Mouse (Mus musculus) olfactory bulb, adult 2 months (tissue): Measurements from ENCODE around the gene Prl8a9. TPM values are rescaled to one million over a fixed set of nuclear protein-coding genes. Genes with fewer than 3 reads are reported as not detected.

Experiments
- H3K27ac ChIP-seq: fragments of 200-500 bp; 2 replicates; pipeline ENCODE4 v1.5.1; 2012; ENCODE audit warnings: low read depth, low read length; ENCODE audit not compliant: insufficient read depth
- H3K4me1 ChIP-seq: fragments of 200-500 bp; 2 replicates; pipeline ENCODE4 v1.6.1; 2012; ENCODE audit warnings: low read length; ENCODE audit not compliant: control insufficient read depth, insufficient read depth
- H3K4me3 ChIP-seq: fragments of 200-500 bp; 2 replicates; pipeline ENCODE4 v1.5.1; 2012; ENCODE audit warnings: mild to moderate bottlenecking, low read depth, low read length, moderate library complexity; ENCODE audit not compliant: insufficient read depth
- CTCF ChIP-seq: fragments of 200-500 bp; IDR thresholded peaks from 2 replicates; pipeline ENCODE4 v1.5.1; 2012; ENCODE audit warnings: low read depth, mild to moderate bottlenecking, low read length, moderate library complexity; ENCODE audit not compliant: insufficient read depth
- POLR2A ChIP-seq: fragments of 200-500 bp; IDR thresholded peaks from 2 replicates; pipeline ENCODE4 v1.6.1; 2012; ENCODE audit warnings: mild to moderate bottlenecking, low read depth, low read length, moderate library complexity; ENCODE audit not compliant: insufficient read depth
- WGBS: fragments of 180-500 bp; shearing (Covaris S2); methylation state at CpG from one replicate; pipeline ENCODE4 v1.1.7; 2018; 5-methylcytosine and 5-hydroxymethylcytosine counted together
- polyA plus RNA-seq: library from polyadenylated mRNA; stranded (reverse); fragments of >200 nt; gene quantifications from 2 replicates; pipeline ENCODE4 v1.2.4, GENCODE M21; 2012; ENCODE audit warnings: low replicate concordance; ENCODE audit not compliant: missing spikeins, insufficient read depth, insufficient read length

Prl8a9 gene
- polyA plus RNA-seq: not detected in 2 replicates

DNA sequence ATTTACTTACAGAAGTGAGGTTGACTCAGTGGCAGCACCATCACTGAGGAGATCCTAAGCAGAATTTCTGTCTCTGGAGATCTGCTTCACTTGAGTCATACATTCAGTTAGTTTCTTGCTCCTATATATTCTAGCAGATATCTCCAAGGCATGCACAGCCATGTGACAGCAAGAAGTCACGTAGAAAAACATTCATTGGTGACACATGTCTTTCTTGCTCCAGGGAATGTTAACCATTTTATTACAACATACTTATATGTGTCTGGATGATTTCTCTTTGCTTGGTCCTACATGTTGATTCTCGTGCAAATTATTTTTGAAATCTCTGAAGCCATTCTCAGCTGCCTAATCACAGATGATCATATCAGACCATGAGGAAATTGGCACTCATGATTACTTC is at the start of gene Prl8a9:
Gene Prl8a9 (minus strand): TSS at position 101 of the 400 bp plus-strand sequence.
- Histone ChIP-seq H3K27ac (no peak within 1 kb of the TSS), H3K4me3 (no peak within 1 kb of the TSS), H3K4me1 (no peaks in the 10 kb centered on the region)
- WGBS: 87% methylated on average over 2 of the region's 2 CpGs
- no peak for TF ChIP-seq POLR2A
- TF ChIP-seq CTCF: no peak

DNA sequence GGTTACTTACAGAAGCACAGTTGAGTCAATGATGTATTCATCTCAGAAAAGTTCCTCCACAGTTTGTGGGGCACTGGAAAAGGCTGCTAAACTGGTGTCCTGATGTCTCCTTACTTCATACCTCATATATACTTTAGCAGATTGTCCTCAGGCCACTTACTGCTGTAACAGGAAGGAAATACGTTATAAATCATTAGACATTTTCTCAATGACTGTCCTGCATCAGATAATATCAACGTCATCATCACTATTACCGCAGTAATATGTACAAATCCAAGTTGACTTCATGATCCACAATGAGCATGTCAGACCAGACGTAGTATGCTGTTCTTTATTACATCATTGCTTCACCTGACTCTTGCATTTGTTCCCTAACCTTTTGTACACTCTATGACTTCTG is 46.1 kb upstream of the Prl8a9 start, which contains the start of gene Prl7b1:
Gene Prl7b1 (minus strand): TSS at position 101 of the 400 bp plus-strand sequence.
- Histone ChIP-seq H3K4me3 (no peak within 1 kb of the TSS), H3K27ac (no peak within 1 kb of the TSS)
- 85% methylated on average over 4 of the region's 4 CpGs for WGBS

DNA sequence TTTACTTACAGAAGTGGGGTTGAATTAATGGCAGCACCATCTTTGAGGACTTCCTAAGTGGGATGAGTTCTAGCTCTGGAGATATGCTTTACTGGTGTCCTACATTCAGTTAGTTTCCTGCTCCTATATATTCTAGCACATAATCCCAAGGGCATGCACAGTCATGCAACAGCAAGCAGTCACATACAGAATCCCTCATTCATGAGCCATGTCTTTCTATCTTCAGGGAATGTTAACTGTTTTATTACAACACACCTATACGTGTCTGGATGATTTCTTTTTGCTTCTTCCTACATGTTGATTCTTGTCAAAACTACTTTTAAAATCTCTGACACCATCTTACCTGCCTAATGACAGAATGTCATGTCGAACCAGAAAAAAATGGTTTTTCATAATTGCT is 17.7 kb upstream of the Prl8a9 start, which contains the start of gene Prl8a1:
Gene Prl8a1 (minus strand): TSS at position 101 of the 400 bp plus-strand sequence.
- Histone ChIP-seq H3K27ac (no peak within 1 kb of the TSS), H3K4me1 (no peaks in the 10 kb centered on the region), H3K4me3 (no peak within 1 kb of the TSS)
- 89% methylated on average over 2 of the region's 2 CpGs for WGBS
- TF ChIP-seq CTCF (no peak), POLR2A (no peak)

More for the DNA sequence above, 46.1 kb upstream of the Prl8a9 start, which contains the start of gene Prl7b1:
- no peak for TF ChIP-seq POLR2A
- H3K4me1 ChIP-seq: no peaks in the 10 kb centered on the region

DNA sequence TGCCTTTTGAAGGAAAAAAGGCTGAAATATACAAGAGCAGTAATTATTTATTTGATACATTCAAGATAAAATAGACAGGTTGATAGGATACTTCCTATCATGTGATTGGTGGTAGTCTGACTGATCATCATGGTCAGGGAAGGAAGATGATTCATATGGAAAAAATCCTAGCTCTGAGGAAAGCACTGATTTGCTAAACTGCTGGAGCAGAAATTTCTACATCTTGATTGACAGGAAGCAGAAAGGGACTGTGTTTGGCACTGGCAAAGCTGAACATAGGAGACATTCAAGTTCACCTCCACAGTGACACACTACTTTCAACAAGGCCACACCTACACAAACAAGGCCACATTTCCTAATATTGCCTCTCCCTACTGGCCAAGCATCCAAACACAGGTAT is 11.1 kb downstream of the Prl8a9 start:
- TF ChIP-seq CTCF: no peak
- no peak for TF ChIP-seq POLR2A
- Histone ChIP-seq H3K4me3 (no peak overlapping the region), H3K4me1 (no peaks in the 10 kb centered on the region), H3K27ac (no peak overlapping the region)

- Histone ChIP-seq H3K4me3 (no peak overlapping the region), H3K27ac (no peak overlapping the region), H3K4me1 (no peaks in the 10 kb centered on the region)
- TF ChIP-seq POLR2A (no peak), CTCF (no peak)
- 81% methylated on average over 4 of the region's 4 CpGs for WGBS
These were observed 41.2 kb downstream of the Prl8a9 start for GRCm38 (mm10) chr13:27523156-27523555.

GRCm38 (mm10) chr13:27513117-27513516 is 51.3 kb downstream of the Prl8a9 start, which contains the start of gene Prl8a8:
Prl8a8 (minus strand) TSS chr13:27513217.
- no peak within 1 kb of the TSS for H3K27ac ChIP-seq
- H3K4me1 ChIP-seq: no peaks in the 10 kb centered on the region
- TF ChIP-seq POLR2A (no peak), CTCF (no peak)
- no peak within 1 kb of the TSS for H3K4me3 ChIP-seq
- 98% methylated on average over 4 of the region's 4 CpGs for WGBS

Other genes starting within 250 kb of the Prl8a9 start
- gene Prl8a2, start 218.9 kb downstream of the Prl8a9 start, polyA plus RNA-seq: not detected in 2 replicates
- gene Prl2b1, start 173.8 kb downstream of the Prl8a9 start, polyA plus RNA-seq: not detected in 2 replicates
- gene Prl8a6, start 125.9 kb downstream of the Prl8a9 start, polyA plus RNA-seq: not detected in 2 replicates
- not detected in 2 replicates for gene Prl8a8, start 51.4 kb downstream of the Prl8a9 start, polyA plus RNA-seq
- not detected in 2 replicates for gene Prl8a1, start 17.6 kb upstream of the Prl8a9 start, polyA plus RNA-seq
- gene Prl7b1, start 46.0 kb upstream of the Prl8a9 start, polyA plus RNA-seq: not detected in 2 replicates
- not detected in 2 replicates for gene Prl7a1, start 77.9 kb upstream of the Prl8a9 start, polyA plus RNA-seq
- gene Prl7a2, start 103.4 kb upstream of the Prl8a9 start, polyA plus RNA-seq: not detected in 2 replicates
- gene Prl7d1, start 152.1 kb upstream of the Prl8a9 start, polyA plus RNA-seq: not detected in 2 replicates
- gene Prl7c1, start 216.2 kb upstream of the Prl8a9 start, polyA plus RNA-seq: not detected in 2 replicates
- not detected in 2 replicates for gene Prl2a1, start 237.0 kb upstream of the Prl8a9 start, polyA plus RNA-seq